Mouse (Mus musculus): Measurements from ENCODE around the gene Gm2a. TPM values are rescaled to one million over a fixed set of nuclear protein-coding genes. Genes with fewer than 3 reads are reported as not detected.

Gm2a gene
- polyA plus RNA-seq, 1 experiment, result not detected

DNA sequence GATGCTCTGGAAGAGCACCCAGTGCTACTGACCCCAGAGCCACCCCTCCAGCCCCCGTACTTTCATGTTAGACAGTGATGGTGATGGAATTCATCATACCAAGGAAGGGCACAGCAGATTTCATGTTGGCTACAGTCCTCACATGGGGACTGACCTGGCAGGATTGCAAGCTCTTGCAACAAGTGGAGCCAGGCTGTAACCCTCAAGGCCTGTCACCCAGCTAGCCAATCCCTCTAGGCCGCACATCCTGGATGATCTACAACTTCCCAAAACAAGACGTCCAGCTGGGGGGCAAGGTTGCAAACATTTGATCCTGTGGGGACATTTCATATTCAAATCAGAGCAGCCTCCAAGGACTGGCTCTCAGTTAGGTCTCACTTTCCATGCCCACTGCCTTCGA is 13.3 kb upstream of the Gm2a start:
- no peak for TF ChIP-seq GATA1 (IDR thresholded peaks at IDR 0.05; ENCODE audit: low read length)

DNA sequence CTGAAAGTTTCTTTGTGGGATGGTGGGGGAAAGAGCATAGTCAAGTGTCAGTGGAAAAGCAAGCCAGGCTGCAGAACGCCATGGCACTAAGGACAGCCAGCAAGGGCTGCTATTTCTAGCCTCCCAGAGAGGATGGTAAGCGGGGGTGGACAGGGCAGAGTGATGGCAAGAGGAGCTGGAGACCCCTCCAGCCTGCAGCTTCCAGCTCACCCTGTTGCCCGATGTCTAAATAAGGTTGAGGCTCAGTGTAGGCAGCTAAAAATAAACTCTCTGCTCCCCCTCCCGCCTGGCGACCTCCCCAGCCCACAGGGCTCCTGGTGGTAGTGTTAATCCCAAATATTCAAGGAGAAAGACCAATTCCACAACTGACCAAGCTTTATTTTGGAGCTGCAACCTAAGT is 12.5 kb upstream of the Gm2a start:
- TF ChIP-seq GATA1 (IDR thresholded peaks at IDR 0.05; ENCODE audit: low read length), result no peak

- TF ChIP-seq GATA1 (IDR thresholded peaks at IDR 0.05; ENCODE audit: low read length), result no peak
Observed at GRCm38 (mm10) chr11:55087006-55087405, 10.9 kb upstream of the Gm2a start.

GRCm38 (mm10) chr11:55089892-55090291 is 8.0 kb upstream of the Gm2a start:
- no peak for TF ChIP-seq GATA1 (IDR thresholded peaks at IDR 0.05; ENCODE audit: low read length)

- TF ChIP-seq GATA1 (IDR thresholded peaks at IDR 0.05; ENCODE audit: low read length), result no peak
Observed at GRCm38 (mm10) chr11:55093096-55093495, 4.8 kb upstream of the Gm2a start.

GRCm38 (mm10) chr11:55096731-55097462 is 1.0 kb upstream of the Gm2a start:
- no peak for TF ChIP-seq GATA1 (IDR thresholded peaks at IDR 0.05; ENCODE audit: low read length)

- TF ChIP-seq GATA1 (IDR thresholded peaks at IDR 0.05; ENCODE audit: low read length), result no peak
Observed at GRCm38 (mm10) chr11:55098189-55098915, 437 bp downstream of the Gm2a start.

GRCm38 (mm10) chr11:55099019-55099771 is 1.3 kb downstream of the Gm2a start:
- no peak for TF ChIP-seq GATA1 (IDR thresholded peaks at IDR 0.05; ENCODE audit: low read length)

DNA sequence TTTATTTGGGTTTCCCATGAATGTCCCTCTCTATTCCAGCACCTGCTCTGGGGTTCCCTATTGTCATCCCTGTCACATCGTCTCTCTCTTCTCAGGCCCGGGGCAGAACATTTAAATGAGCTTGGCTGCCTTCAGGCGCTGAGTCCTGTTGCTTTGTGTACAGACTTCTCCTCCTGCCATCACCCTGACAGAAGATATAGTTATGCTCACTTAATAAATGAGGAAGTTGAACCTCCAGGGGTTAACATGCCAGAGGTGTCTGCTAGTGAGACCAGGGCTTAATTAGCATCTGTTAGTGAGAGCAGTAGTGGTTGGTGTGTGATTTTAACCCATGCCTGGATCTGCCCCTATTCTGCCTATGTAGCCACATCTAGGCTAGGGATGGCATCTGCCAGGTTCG is 2.0 kb downstream of the Gm2a start:
- TF ChIP-seq GATA1 (IDR thresholded peaks at IDR 0.05; ENCODE audit: low read length), result no peak

GRCm38 (mm10) chr11:55102015-55102414 is 4.1 kb downstream of the Gm2a start:
- no peak for TF ChIP-seq GATA1 (IDR thresholded peaks at IDR 0.05; ENCODE audit: low read length)

DNA sequence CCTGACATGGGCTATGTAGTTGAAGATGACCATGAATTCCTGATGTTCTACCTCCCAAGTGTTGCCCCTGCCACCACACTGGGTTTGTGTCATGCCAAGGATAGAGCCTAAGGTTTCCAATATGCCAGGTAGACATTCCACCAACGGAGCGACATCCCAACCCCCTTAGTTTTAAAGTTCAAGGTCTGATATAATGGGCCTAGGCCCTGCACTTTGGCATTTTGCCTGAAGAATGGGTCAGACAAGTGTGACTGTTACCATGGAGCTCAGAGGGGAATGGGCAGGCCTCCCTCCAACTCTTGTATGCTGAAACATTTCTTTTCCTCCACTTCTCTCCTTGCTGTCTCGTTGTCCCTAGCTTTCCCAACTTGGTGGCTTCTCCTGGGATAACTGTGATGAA is 5.3 kb downstream of the Gm2a start:
- TF ChIP-seq GATA1 (IDR thresholded peaks at IDR 0.05; ENCODE audit: low read length), result no peak

- TF ChIP-seq GATA1 (IDR thresholded peaks at IDR 0.05; ENCODE audit: low read length), result no peak
Observed at GRCm38 (mm10) chr11:55105389-55105788, 7.5 kb downstream of the Gm2a start.

DNA sequence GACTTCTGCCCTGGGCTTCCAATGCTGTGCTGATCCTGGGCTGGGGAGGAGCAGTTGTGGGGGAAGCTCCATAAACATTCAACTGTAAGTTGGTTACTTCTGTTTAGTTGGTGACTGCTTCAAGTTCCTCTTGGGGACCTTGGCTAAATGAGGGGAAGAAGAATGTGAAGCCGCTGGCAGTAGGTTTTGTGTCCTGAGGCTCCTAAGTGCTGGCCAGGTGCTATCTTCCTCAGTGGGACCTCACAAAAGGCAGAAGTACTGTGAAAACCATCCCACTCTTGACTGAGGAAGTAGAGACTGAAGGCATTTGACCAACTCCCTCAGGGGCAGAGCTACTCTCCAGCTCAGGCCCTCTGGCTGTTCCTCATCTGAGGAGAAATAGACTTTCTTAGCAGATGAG is 8.7 kb downstream of the Gm2a start:
- no peak for TF ChIP-seq GATA1 (IDR thresholded peaks at IDR 0.05; ENCODE audit: low read length)

DNA sequence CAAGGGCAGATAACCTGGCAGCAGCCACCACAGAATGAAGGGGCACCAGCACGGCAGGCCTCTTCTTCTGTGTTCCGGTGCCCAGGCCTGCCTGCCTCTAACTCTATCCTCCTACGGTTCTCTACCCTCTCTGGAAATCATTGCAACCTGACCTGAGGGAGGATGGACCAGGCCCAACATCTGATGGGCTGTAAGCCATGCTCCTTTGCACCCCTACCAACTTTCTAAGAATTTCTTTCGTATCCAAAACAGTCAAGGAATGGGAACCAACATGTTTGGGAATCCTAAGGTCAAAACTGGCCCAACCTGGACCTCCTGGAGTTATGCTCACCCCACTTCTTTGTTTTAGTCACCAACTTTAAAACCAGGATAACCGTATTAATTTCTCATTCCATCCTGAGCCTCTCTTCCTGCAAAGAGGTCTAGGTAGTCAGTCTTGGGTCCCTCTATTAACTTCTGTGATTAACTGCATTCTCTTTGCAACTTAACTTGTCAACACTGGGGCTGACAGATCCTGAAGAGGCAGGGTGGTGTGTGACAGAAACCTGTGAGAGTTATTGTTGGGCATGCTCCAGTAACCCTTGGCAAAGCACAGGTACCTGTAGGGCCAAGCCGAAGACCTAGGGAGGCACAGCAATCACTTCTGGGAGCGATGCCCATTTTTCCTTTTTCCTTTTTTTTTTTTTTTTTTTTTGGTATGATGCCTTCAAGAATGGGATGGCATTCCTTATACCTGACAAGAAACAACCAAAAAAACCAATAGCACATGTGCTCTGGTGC is 11.8 kb downstream of the Gm2a start:
- no peak for TF ChIP-seq GATA1 (IDR thresholded peaks at IDR 0.05; ENCODE audit: low read length)

GRCm38 (mm10) chr11:55110566-55111169 is 12.8 kb downstream of the Gm2a start:
- no peak for TF ChIP-seq GATA1 (IDR thresholded peaks at IDR 0.05; ENCODE audit: low read length)

Data from G1E-ER4 (cell line).